Comparison of ENCODE assay signal across 31 mouse cellular contexts in the genomic region with DNA sequence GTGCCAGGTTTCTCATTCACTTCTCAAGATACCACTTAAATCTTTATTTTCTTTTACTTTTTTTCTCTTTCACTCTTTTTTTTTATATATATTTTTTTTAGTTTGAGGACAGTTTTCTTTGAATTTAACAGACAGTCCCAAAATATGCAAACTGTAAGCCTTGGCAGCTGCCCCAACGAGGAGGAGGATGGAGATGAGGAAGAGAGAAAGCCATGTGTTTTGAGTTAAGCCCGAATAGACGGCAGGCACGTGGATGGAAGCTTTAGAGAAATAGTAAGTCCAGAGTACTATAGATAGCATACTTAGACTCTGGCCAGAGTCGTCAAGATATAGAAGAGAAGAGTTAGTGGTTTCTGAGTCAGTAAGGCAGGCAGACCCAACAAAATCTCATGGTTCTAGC.
"Had no signal": no experiment of that assay in that cellular context is flagged by ENCODE, and none has a peak within 500 bp of the region (broad histone marks: within the 10 kb centered on the region; RNA-seq: fewer than 3 reads in every experiment).

No protein-coding gene starts in this region.

- H3K27ac ChIP-seq: left cerebral cortex, adult 2 months; limb, embryonic 10.5 days; limb, embryonic 12.5 days; limb, embryonic 13.5 days; limb, embryonic 15.5 days; liver, embryonic 12.5 days; liver, embryonic 13.5 days; liver, embryonic 14.5 days; liver, embryonic 15.5 days; lung, embryonic 15.5 days; macrophage; midbrain, embryonic 10.5 days; midbrain, embryonic 12.5 days; midbrain, embryonic 13.5 days had no signal

- H3K9ac ChIP-seq: limb, embryonic 12.5 days; limb, embryonic 13.5 days; limb, embryonic 15.5 days; liver, embryonic 12.5 days; liver, embryonic 13.5 days; liver, embryonic 14.5 days; liver, embryonic 15.5 days; liver, postnatal 0 days; lung, embryonic 14.5 days; lung, embryonic 15.5 days; midbrain, embryonic 12.5 days; midbrain, embryonic 13.5 days had no signal

- H3K4me2 ChIP-seq: limb, embryonic 12.5 days; limb, embryonic 13.5 days; limb, embryonic 15.5 days; liver, embryonic 11.5 days; liver, embryonic 12.5 days; liver, embryonic 13.5 days; liver, embryonic 15.5 days; lung, embryonic 14.5 days; lung, embryonic 15.5 days; midbrain, embryonic 11.5 days; midbrain, embryonic 12.5 days; midbrain, embryonic 13.5 days had no signal

- H3K9me3 ChIP-seq: limb, embryonic 10.5 days; limb, embryonic 12.5 days; limb, embryonic 13.5 days; limb, embryonic 15.5 days; liver, embryonic 12.5 days; liver, embryonic 13.5 days; liver, embryonic 15.5 days; lung, embryonic 15.5 days; midbrain, embryonic 10.5 days; midbrain, embryonic 12.5 days; midbrain, embryonic 13.5 days had no signal

- ATAC-seq: liver, embryonic 12.5 days; liver, postnatal 0 days; lung, postnatal 0 days; midbrain, embryonic 13.5 days; midbrain, embryonic 16.5 days had no signal

- DNase-seq: left cerebral cortex, postnatal 4 days; liver; liver, embryonic 13.5 days; liver, postnatal 0 days; lung, adult 18-20 months; lung, adult 2 months; lung, embryonic 14.5 days; lung, postnatal 10 days; lung, postnatal 14 days; lung, postnatal 36 days; lung, postnatal 4 days; midbrain, embryonic 14.5 days had no signal

- H3K4me1 ChIP-seq: limb, embryonic 10.5 days; limb, embryonic 12.5 days; limb, embryonic 13.5 days; limb, embryonic 15.5 days; liver, embryonic 12.5 days; liver, embryonic 13.5 days; liver, embryonic 15.5 days; lung, embryonic 15.5 days; megakaryocyte, embryonic 14.5 days; midbrain, embryonic 10.5 days; midbrain, embryonic 12.5 days; midbrain, embryonic 13.5 days had no signal

- H3K4me3 ChIP-seq: left cerebral cortex, adult 2 months; limb, embryonic 10.5 days; limb, embryonic 12.5 days; limb, embryonic 13.5 days; limb, embryonic 15.5 days; liver, embryonic 12.5 days; liver, embryonic 13.5 days; liver, embryonic 15.5 days; lung, embryonic 15.5 days; megakaryocyte, embryonic 14.5 days; midbrain, embryonic 10.5 days; midbrain, embryonic 12.5 days; midbrain, embryonic 13.5 days; myocyte had no signal

- H3K27me3 ChIP-seq: limb, embryonic 12.5 days; limb, embryonic 13.5 days; limb, embryonic 15.5 days; liver, embryonic 12.5 days; liver, embryonic 13.5 days; liver, embryonic 15.5 days; lung, embryonic 15.5 days; megakaryocyte, embryonic 14.5 days; midbrain, embryonic 12.5 days; midbrain, embryonic 13.5 days had no signal

- H3K36me3 ChIP-seq: limb, embryonic 10.5 days; limb, embryonic 12.5 days; limb, embryonic 13.5 days; limb, embryonic 15.5 days; liver, embryonic 12.5 days; liver, embryonic 13.5 days; liver, embryonic 15.5 days; lung, embryonic 15.5 days; midbrain, embryonic 10.5 days; midbrain, embryonic 12.5 days; midbrain, embryonic 13.5 days had no signal
